Mouse (Mus musculus): ENCODE data around the gene Zdhhc19.

- TF ChIP-seq CTCF (IDR thresholded peaks at IDR 0.05; ENCODE audit: low read depth, low read length) (no peak), POLR2AphosphoS5 (IDR thresholded peaks at IDR 0.05; ENCODE audit: insufficient replicate concordance, low read depth, low read length) (no peak), TAL1 (conservative IDR thresholded peaks at IDR 0.05; ENCODE audit: low read depth, low read length) (no peak), GATA1 (IDR thresholded peaks at IDR 0.05; ENCODE audit: borderline replicate concordance, low read length) (no peak)
Observed at GRCm38 (mm10) chr16:32532878-32533826, 37.1 kb downstream of the Zdhhc19 start.

Data from G1E (cell line).